Mouse (Mus musculus): ENCODE results near the gene Sema3f. TPM values are rescaled to one million over a fixed set of nuclear protein-coding genes. Genes with fewer than 3 reads are reported as not detected.

The Sema3f gene
- polyA plus RNA-seq, 1 experiment from 2014 or later = 8.1 TPM

DNA sequence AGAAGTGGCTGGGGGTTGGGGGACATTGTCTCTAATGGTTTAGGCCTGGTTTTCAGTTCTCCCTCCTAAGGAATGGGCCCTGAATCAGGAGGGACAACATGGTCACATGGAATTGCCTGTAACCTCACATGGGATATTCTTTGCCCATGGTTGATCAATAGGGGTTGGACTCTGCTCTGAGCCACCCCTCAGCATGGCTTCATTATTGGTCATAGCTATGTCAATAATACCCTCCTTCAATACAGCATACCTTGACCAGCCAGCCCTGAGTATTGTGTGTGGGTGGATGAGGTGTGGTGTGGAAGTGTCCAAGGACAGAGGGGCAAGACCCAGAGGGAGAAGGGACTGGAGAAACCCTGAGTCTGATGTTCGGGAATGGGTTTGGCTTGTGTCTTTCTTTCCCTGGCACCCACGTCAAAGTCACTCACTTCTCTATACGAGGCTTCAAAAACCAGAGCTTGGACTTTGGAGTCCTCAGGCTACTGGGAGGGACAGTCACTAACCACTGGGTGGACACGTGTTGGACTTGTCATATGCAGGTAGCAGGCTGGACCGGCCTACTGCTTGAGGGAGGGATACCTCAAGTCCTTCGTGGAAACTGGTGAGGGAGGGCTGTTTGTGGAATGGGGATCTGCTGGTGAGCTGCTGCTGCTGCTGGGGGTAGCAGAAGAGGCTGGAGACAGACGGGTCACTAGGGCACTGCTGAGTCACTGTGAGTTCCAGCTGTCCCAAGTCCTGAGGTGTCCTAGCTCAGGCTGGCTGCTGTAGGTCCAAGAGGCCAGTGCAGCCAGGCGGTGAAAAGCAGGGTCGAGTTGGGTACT lies 35.5 kb downstream of the Sema3f start:
- no peak overlapping the region for H3K4me3 ChIP-seq
- no peaks in the 10 kb centered on the region for H3K36me3 ChIP-seq
- H3K27ac ChIP-seq (ENCODE audit: poor library complexity, severe bottlenecking) = no peak overlapping the region
- peaks cover 56% of the 10 kb centered on the region for H3K27me3 ChIP-seq (replicated peaks)
- peaks cover 16% of the 10 kb centered on the region for H3K4me1 ChIP-seq (replicated peaks)
- H3K4me2 ChIP-seq = no peak overlapping the region
- ATAC-seq (ENCODE audit: insufficient number of reproducible peaks, low FRiP score) = 0 out of 2 replicates have a peak, but pooled peaks have one; percentile 16
- WGBS = 58% methylated on average over 9 of the region's 9 CpGs
- no peaks in the 10 kb centered on the region for H3K9me3 ChIP-seq (replicated peaks)
- H3K9ac ChIP-seq = no peak overlapping the region

DNA sequence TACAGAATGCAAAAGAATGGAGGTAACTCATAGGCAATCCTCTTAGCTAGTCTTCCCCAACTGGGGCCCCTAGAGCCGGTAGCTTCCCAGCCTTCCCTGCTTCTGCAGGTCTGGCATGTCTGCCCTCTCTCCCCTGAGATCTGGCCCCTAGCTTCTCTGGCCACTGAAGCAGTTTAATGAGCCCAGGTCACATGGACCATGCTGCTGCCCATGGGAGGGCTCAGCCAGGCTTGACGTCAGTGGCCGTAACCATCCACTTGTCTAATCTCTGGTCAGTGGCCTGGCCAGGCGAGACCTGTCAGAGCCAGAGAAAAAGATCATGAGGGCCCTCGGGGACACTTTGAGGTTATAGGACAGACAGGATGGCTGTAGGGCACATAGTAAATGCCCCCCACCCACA lies 40.0 kb downstream of the Sema3f start:
- Histone ChIP-seq H3K4me1 (replicated peaks) (peaks cover 47% of the 10 kb centered on the region), H3K27ac (ENCODE audit: poor library complexity, severe bottlenecking) (no peak overlapping the region), H3K36me3 (no peaks in the 10 kb centered on the region), H3K27me3 (replicated peaks) (peaks cover 31% of the 10 kb centered on the region), H3K4me2 (no peak overlapping the region), H3K9me3 (replicated peaks) (no peaks in the 10 kb centered on the region), H3K9ac (0 out of 2 replicates have a peak overlapping the region, but pooled peaks have one; percentile 44), H3K4me3 (no peak overlapping the region)
- 38% methylated on average over 5 of the region's 5 CpGs for WGBS
- no peak for ATAC-seq (ENCODE audit: insufficient number of reproducible peaks, low FRiP score)

DNA sequence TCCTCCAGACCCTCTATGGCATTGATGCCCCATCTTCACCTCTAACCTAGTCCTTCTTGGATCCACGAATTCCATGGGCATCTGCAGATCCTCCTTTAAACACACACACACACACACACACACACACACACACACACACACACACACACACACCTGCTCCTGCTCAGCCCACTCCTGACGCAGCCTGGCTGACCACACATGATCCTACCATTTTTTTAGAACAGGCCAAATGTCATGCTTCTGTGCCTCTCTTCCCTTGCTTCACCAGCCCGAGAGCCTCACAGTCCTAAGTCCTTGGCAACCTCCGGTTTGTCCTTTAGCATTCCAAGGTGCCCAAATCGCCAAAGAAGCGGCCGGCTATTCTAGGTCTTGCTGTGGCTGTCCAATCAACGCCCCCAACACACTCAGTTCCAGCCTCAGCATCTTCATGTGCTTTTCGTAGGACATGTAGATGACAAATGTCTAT lies 40.8 kb downstream of the Sema3f start, which contains the start of gene Slc38a3:
TSS of gene Slc38a3 (minus strand) at position 51 of the 466 bp plus-strand sequence.
- ATAC-seq (ENCODE audit: insufficient number of reproducible peaks, low FRiP score) = no peak
- WGBS = 86% methylated on average over 9 of the region's 9 CpGs
- H3K4me1 ChIP-seq (replicated peaks) = peaks cover 47% of the 10 kb centered on the region
- H3K36me3 ChIP-seq = no peaks in the 10 kb centered on the region
- 0 out of 2 replicates have a peak within 1 kb of the TSS, but pooled peaks have one; percentile 44 for H3K9ac ChIP-seq
- H3K4me3 ChIP-seq = no peak within 1 kb of the TSS
- H3K27ac ChIP-seq (ENCODE audit: poor library complexity, severe bottlenecking) = no peak within 1 kb of the TSS
- no peak within 1 kb of the TSS for H3K4me2 ChIP-seq
- H3K9me3 ChIP-seq (replicated peaks) = no peaks in the 10 kb centered on the region
- H3K27me3 ChIP-seq (replicated peaks) = peaks cover 30% of the 10 kb centered on the region

DNA sequence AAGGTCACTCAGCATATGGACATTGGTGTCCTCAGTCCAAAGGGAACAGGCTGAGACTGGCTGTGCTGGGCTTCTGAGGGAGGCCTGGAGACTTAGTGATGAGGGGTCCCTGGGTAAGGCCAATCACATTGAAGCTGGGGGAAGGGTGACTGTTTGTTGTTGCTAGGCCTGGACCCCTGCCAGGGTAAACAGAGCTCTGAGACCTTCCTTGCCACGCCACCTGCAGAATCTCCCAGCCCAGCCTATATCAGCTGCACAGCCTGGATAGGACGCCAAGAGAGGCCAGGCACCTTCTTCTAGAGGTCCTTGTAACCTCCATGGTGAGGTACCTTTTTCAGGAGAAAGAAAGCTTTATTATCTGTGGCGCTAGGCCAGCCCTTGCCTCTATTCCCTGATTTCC lies 41.4 kb downstream of the Sema3f start:
- no peak for ATAC-seq (ENCODE audit: insufficient number of reproducible peaks, low FRiP score)
- H3K4me2 ChIP-seq = no peak overlapping the region
- H3K36me3 ChIP-seq = no peaks in the 10 kb centered on the region
- no peak overlapping the region for H3K27ac ChIP-seq (ENCODE audit: poor library complexity, severe bottlenecking)
- 53% methylated on average over 3 of the region's 3 CpGs for WGBS
- H3K9me3 ChIP-seq (replicated peaks) = no peaks in the 10 kb centered on the region
- peaks cover 47% of the 10 kb centered on the region for H3K4me1 ChIP-seq (replicated peaks)
- H3K9ac ChIP-seq = no peak overlapping the region
- no peak overlapping the region for H3K4me3 ChIP-seq
- peaks cover 26% of the 10 kb centered on the region for H3K27me3 ChIP-seq (replicated peaks)

DNA sequence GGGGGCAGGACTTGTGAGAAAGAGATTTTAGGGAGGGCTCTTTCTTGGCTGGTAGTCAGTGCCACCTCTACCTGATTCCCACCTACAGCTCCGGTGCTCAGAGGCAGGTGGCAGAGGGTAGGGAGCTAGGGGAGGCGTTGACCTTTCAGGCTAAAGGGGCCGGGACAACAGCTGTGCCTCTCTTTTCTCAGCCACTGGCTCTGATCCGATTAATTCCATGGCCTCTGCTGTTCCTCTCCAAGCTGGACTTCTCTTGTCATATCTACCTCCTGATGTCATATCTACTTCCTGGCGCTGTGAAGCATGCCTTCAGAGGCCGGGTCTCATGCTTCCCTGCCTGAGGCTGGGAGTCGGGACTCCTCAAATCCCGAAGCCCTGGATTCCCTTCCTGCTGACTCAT lies 42.3 kb downstream of the Sema3f start:
- H3K4me3 ChIP-seq = no peak overlapping the region
- peak overlapping the region; percentile 88 for H3K4me2 ChIP-seq
- H3K9ac ChIP-seq = peak overlapping the region; percentile 68; the same call in 1 of the 2 replicates
- H3K9me3 ChIP-seq (replicated peaks) = no peaks in the 10 kb centered on the region
- no peak for ATAC-seq (ENCODE audit: insufficient number of reproducible peaks, low FRiP score)
- H3K4me1 ChIP-seq (replicated peaks) = peaks cover 50% of the 10 kb centered on the region
- peaks cover 22% of the 10 kb centered on the region for H3K27me3 ChIP-seq (replicated peaks)
- WGBS = 31% methylated on average over 8 of the region's 8 CpGs
- no peaks in the 10 kb centered on the region for H3K36me3 ChIP-seq
- H3K27ac ChIP-seq (ENCODE audit: poor library complexity, severe bottlenecking) = no peak overlapping the region

DNA sequence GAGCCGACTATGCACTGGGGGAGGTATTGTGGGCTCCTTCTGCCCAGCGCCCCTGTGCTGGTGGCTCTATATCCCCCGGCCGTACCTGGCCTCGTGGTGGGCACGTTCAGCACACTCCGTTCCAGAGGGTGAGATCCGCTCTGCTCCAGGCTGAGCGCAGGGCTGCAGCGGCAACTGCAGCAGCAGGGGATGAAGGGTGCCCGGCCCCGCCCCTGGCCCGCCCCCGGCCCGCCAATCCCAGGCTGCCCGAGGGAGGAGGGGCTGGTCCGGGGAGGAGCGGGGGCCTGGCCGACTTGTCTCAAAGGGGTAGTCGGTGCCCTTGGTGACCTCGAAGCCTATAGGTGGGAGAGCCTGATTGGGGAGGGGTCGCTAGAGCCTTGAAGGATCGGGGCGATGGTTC lies 43.1 kb downstream of the Sema3f start:
- Histone ChIP-seq H3K27me3 (replicated peaks) (peaks cover 22% of the 10 kb centered on the region), H3K4me2 (peak overlapping the region; percentile 88), H3K4me3 (peak overlapping the region; percentile 46), H3K4me1 (replicated peaks) (peaks cover 50% of the 10 kb centered on the region), H3K36me3 (no peaks in the 10 kb centered on the region), H3K27ac (ENCODE audit: poor library complexity, severe bottlenecking) (no peak overlapping the region), H3K9ac (peak overlapping the region; percentile 68), H3K9me3 (replicated peaks) (no peaks in the 10 kb centered on the region)
- WGBS = 0% methylated on average over 24 of the region's 24 CpGs
- ATAC-seq (ENCODE audit: insufficient number of reproducible peaks, low FRiP score) = peak; percentile 88

DNA sequence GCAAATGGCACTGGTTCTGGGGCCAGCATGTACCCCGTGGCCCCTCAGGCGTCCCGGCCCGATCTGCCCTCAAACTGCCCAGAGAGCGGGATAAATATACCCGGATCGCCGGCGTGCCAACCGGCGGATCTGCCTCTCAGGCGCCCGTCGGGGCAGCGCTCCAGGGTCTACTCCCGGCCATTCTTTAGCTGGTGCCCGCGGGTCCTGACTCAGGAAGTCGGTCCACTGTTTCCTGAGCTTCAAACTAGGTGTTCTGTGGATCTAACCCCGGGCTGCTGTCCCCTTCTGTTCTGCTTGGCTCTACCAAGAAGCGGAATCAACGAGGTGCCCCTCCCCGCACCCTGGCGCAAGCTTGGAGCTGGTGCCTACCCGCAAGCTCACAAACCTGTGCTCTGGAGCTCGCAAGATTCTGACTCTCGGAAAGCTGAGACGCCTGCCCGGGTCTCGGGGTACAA lies 43.5 kb downstream of the Sema3f start:
- H3K9ac ChIP-seq = peak overlapping the region; percentile 68
- no peak overlapping the region for H3K27ac ChIP-seq (ENCODE audit: poor library complexity, severe bottlenecking)
- H3K27me3 ChIP-seq (replicated peaks) = peaks cover 22% of the 10 kb centered on the region
- no peaks in the 10 kb centered on the region for H3K36me3 ChIP-seq
- WGBS = 1% methylated on average over 30 of the region's 30 CpGs
- H3K9me3 ChIP-seq (replicated peaks) = no peaks in the 10 kb centered on the region
- H3K4me3 ChIP-seq = peak overlapping the region; percentile 46
- 0 out of 2 replicates have a peak, but pooled peaks have one; percentile 5 for ATAC-seq (ENCODE audit: insufficient number of reproducible peaks, low FRiP score)
- peak overlapping the region; percentile 88 for H3K4me2 ChIP-seq
- H3K4me1 ChIP-seq (replicated peaks) = peaks cover 50% of the 10 kb centered on the region

DNA sequence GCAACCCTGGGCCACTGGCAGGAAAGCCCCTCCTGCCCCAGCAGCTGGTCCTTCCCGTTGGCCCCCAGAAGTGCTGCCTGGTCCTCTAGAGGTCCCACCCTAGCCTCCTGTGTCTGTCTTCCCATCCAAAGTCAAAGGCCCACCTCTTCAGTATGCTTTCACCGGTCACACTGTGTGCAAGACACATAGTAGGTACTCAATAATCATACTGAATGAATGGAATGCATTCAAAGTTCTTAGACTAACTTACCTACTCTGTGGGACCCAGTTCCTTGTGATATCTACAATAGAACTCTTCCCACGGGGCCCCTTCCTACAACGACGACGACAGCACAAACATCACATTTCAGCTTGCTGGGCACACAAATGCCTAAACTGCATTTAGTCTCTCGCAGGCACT lies 45.0 kb downstream of the Sema3f start:
- Histone ChIP-seq H3K9ac (no peak overlapping the region), H3K4me3 (no peak overlapping the region), H3K4me1 (replicated peaks) (peaks cover 47% of the 10 kb centered on the region), H3K36me3 (no peaks in the 10 kb centered on the region), H3K9me3 (replicated peaks) (no peaks in the 10 kb centered on the region), H3K27me3 (replicated peaks) (peaks cover 22% of the 10 kb centered on the region), H3K27ac (ENCODE audit: poor library complexity, severe bottlenecking) (no peak overlapping the region), H3K4me2 (no peak overlapping the region)
- WGBS = 84% methylated on average over 7 of the region's 7 CpGs
- no peak for ATAC-seq (ENCODE audit: insufficient number of reproducible peaks, low FRiP score)

DNA sequence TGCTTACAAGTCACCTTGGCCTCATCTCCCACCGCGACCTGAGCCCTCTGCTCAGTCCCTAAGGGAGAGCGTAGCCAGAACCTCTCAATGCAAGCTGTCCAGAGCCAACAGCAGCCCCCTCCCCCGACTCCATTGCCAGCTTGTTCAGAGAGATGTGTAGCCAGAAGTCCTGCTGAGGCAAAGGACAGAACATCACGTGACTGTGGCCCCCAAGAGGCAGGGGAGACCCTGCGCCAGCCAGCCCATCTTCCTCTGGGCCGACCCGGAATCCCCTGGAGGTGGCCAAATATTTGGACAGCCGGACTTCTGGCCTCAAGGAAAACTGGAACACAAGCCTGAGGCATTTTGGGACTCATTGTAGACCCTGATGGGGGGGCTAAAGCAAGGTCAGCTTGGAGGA lies 46.8 kb downstream of the Sema3f start:
- H3K4me3 ChIP-seq = no peak overlapping the region
- H3K36me3 ChIP-seq = no peaks in the 10 kb centered on the region
- H3K9me3 ChIP-seq (replicated peaks) = no peaks in the 10 kb centered on the region
- no peak overlapping the region for H3K27ac ChIP-seq (ENCODE audit: poor library complexity, severe bottlenecking)
- WGBS = 67% methylated on average over 9 of the region's 9 CpGs
- peaks cover 29% of the 10 kb centered on the region for H3K4me1 ChIP-seq (replicated peaks)
- peaks cover 38% of the 10 kb centered on the region for H3K27me3 ChIP-seq (replicated peaks)
- ATAC-seq (ENCODE audit: insufficient number of reproducible peaks, low FRiP score) = no peak
- H3K9ac ChIP-seq = no peak overlapping the region
- no peak overlapping the region for H3K4me2 ChIP-seq

DNA sequence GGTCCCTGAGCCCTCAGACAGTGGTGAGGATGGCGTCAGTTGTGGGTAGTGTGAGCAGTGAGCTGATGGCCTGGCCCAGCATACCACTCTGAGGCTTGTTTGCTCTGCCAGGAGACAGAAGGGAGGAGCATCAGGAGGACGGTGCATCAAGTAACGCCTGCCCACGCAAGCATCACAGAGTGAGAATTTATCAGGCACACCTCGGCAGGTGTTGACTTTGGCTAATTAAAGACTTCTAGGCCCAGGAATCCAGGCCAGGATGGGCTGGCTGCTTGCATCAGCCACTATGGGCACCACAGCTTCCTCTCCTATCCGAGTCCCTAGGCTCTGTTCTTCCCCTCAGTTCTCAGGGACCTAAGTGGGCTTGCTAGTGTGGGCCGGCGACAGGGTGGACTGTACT lies 47.9 kb downstream of the Sema3f start:
- Histone ChIP-seq H3K9ac (no peak overlapping the region), H3K4me1 (replicated peaks) (peaks cover 17% of the 10 kb centered on the region), H3K9me3 (replicated peaks) (no peaks in the 10 kb centered on the region), H3K36me3 (no peaks in the 10 kb centered on the region), H3K4me3 (no peak overlapping the region), H3K4me2 (no peak overlapping the region), H3K27ac (ENCODE audit: poor library complexity, severe bottlenecking) (no peak overlapping the region), H3K27me3 (replicated peaks) (peaks cover 47% of the 10 kb centered on the region)
- no peak for ATAC-seq (ENCODE audit: insufficient number of reproducible peaks, low FRiP score)
- 69% methylated on average over 8 of the region's 8 CpGs for WGBS

DNA sequence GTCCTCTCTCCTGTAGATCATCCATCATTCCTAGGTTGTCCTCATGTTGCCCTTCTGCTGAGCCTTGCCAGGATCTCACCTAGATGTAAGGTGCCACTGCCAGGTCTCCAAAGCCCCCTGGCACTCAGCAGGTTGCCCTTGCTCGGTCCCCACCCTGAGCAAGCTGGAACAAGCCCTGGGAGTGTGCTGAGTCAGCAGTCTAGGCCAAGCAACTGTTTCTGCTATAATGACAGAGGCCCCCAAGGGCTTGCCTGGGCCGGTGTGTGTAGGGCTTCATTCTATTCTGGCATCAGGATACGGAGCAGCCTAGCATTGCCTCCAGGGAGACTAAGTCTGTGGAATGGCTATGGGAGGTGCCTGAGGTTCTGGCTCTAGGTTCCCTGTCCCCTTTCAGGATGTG lies 49.5 kb downstream of the Sema3f start:
- Histone ChIP-seq H3K9ac (no peak overlapping the region), H3K27ac (ENCODE audit: poor library complexity, severe bottlenecking) (no peak overlapping the region), H3K36me3 (no peaks in the 10 kb centered on the region), H3K9me3 (replicated peaks) (no peaks in the 10 kb centered on the region), H3K4me1 (replicated peaks) (0 out of 2 replicates have a peak, but pooled peaks cover 3% of the 10 kb centered on the region), H3K4me2 (no peak overlapping the region), H3K4me3 (no peak overlapping the region), H3K27me3 (replicated peaks) (peaks cover 39% of the 10 kb centered on the region)
- WGBS = 63% methylated on average over 3 of the region's 3 CpGs
- no peak for ATAC-seq (ENCODE audit: insufficient number of reproducible peaks, low FRiP score)
